Mouse (Mus musculus) megakaryocyte progenitor cell, adult 5-6 weeks (primary cell): ENCODE data around the gene Mcur1. TPM values are rescaled to one million over a fixed set of nuclear protein-coding genes. Genes with fewer than 3 reads are reported as not detected.

Source experiments
- ATAC-seq: replicated peaks from 2 replicates; pipeline ENCODE4 v1.8.0; 2016; ENCODE audit warnings: mild to moderate bottlenecking, moderate TSS enrichment, inconsistent platforms; ENCODE audit not compliant: poor library complexity
- total RNA-seq, 2 experiments: library from RNA; stranded (forward) in 1 of 2; stranded (reverse) in 1 of 2; fragments of 157-497, 149-512 nt in 1 of 2; fragments of 200-1000 nt in 1 of 2; gene quantifications; 2 replicates each; pipeline versions ENCODE4 v1.2.3 to v1.2.4; 2015 to 2017

The Mcur1 gene
- total RNA-seq, 2 experiments from 2014 or later: 13.7 to 16.0 TPM

DNA sequence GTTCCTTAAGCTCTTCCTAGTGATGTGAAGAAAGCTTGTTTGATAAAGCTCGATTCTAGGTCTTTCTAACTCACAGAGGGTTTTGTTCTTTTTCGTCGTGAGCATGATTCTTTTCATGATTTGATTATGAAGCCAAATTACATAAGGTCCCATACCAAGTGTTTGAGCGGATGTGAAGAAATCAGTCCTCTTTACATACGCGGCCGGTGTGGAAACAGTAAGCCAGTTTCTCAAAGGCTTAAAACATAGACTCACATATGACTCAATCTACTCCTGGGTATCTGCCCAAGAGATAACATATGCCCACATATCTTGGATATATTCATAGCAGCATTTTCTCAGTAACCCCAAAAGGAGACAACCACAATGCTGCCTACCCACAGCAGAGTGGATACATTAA lies 66.3 kb downstream of the Mcur1 start:
- ATAC-seq: peak; percentile 60; the same call in 1 of the 2 replicates

- ATAC-seq: no peak
Observed at GRCm38 (mm10) chr13:43493058-43493481, 66.9 kb downstream of the Mcur1 start.

Other genes starting within 250 kb of the Mcur1 start
- 4.9 and 5.1 TPM in 2 replicates for gene Sirt5, start 194.7 kb downstream of the Mcur1 start, total RNA-seq (2015)
- 8.1 and 12.1 TPM in 2 replicates for gene Sirt5, start 194.7 kb downstream of the Mcur1 start, total RNA-seq (2017)
- 173 and 183 TPM in 2 replicates for gene Nol7, start 161.8 kb downstream of the Mcur1 start, total RNA-seq (2015)
- gene Nol7, start 161.8 kb downstream of the Mcur1 start, total RNA-seq (2017): 231 and 270 TPM in 2 replicates
- gene Ranbp9, start 78.9 kb downstream of the Mcur1 start, total RNA-seq (2015): 82.8 and 98.1 TPM in 2 replicates
- 64.5 and 82.0 TPM in 2 replicates for gene Ranbp9, start 78.9 kb downstream of the Mcur1 start, total RNA-seq (2017)
- gene Rnf182, start 55.5 kb upstream of the Mcur1 start, total RNA-seq (2015): not detected in 2 replicates
- gene Rnf182, start 55.5 kb upstream of the Mcur1 start, total RNA-seq (2017): not detected in 2 replicates
- gene Cd83, start 224.6 kb upstream of the Mcur1 start, total RNA-seq (2015): 0.88 TPM in 1 of 2 replicates, not detected in the other
- 0.37 TPM in 1 of 2 replicates, not detected in the other for gene Cd83, start 224.6 kb upstream of the Mcur1 start, total RNA-seq (2017)